Mouse (Mus musculus) embryonic facial prominence, embryonic 13.5 days (tissue): Measurements from ENCODE around the gene Tmeff2. TPM values are rescaled to one million over a fixed set of nuclear protein-coding genes. Genes with fewer than 3 reads are reported as not detected.

Source experiments
- ATAC-seq: fragments of 200-750 bp; cut with Nextera tagmentation; 2 replicates; pipeline ENCODE4 v1.8.0; 2017; ENCODE audit warnings: low read depth; ENCODE audit not compliant: insufficient number of reproducible peaks, insufficient read depth, low FRiP score, low TSS enrichment
- H3K27ac ChIP-seq: fragments of 300-500 bp; sonication (generic); 2 replicates; pipeline ENCODE4 v1.5.1; 2015; ENCODE audit warnings: moderate library complexity, mild to moderate bottlenecking, inconsistent platforms
- H3K27me3 ChIP-seq: fragments of 300-500 bp; sonication (generic); 2 replicates; pipeline ENCODE4 v1.6.1; 2015; ENCODE audit warnings: mild to moderate bottlenecking, inconsistent platforms
- H3K36me3 ChIP-seq: fragments of 300-500 bp; sonication (generic); 2 replicates; pipeline ENCODE4 v1.6.1; 2015; ENCODE audit warnings: mild to moderate bottlenecking, inconsistent platforms
- H3K4me1 ChIP-seq: fragments of 300-500 bp; sonication (generic); 2 replicates; pipeline ENCODE4 v1.6.1; 2015; ENCODE audit warnings: inconsistent platforms
- H3K4me2 ChIP-seq: fragments of 300-500 bp; sonication (generic); 2 replicates; pipeline ENCODE4 v1.6.1; 2015; ENCODE audit warnings: moderate library complexity, mild to moderate bottlenecking, inconsistent platforms
- H3K4me3 ChIP-seq: fragments of 300-500 bp; sonication (generic); 2 replicates; pipeline ENCODE4 v1.5.1; 2015; ENCODE audit warnings: mild to moderate bottlenecking, inconsistent platforms
- H3K9ac ChIP-seq: fragments of 300-500 bp; sonication (generic); 2 replicates; pipeline ENCODE4 v1.6.1; 2015; ENCODE audit warnings: mild to moderate bottlenecking, inconsistent platforms
- H3K9me3 ChIP-seq: fragments of 300-500 bp; sonication (generic); 2 replicates; pipeline ENCODE4 v1.6.1; 2016; ENCODE audit warnings: inconsistent platforms
- WGBS: fragments of 180-500 bp; shearing (Covaris S2); methylation state at CpG from one replicate; pipeline ENCODE4 v1.1.7; 2015; ENCODE audit warnings: mixed read lengths; 5-methylcytosine and 5-hydroxymethylcytosine counted together
- microRNA-seq: library from miRNA; unstranded; fragments of <30 nt; microRNA quantifications from one replicate; pipeline ENCODE4, GENCODE M21; 2016
- polyA plus RNA-seq: library from polyadenylated mRNA; unstranded; fragments of >200 nt; fragmentation: Nextera tagmentation; extraction: Ambion mirVana; gene quantifications from 2 replicates; pipeline ENCODE4 v1.2.1, GENCODE M21; 2015

Gene Tmeff2
- polyA plus RNA-seq, 1 experiment from 2014 or later: 6.2 TPM

GRCm38 (mm10) chr1:51225156-51225555 lies 324.7 kb downstream of the Tmeff2 start:
- H3K9me3 ChIP-seq: no peaks in the 10 kb centered on the region
- no peak overlapping the region for H3K4me3 ChIP-seq
- H3K9ac ChIP-seq: no peak overlapping the region
- H3K27me3 ChIP-seq: no peaks in the 10 kb centered on the region
- H3K27ac ChIP-seq: no peak overlapping the region
- H3K36me3 ChIP-seq: no peaks in the 10 kb centered on the region
- H3K4me2 ChIP-seq: no peak overlapping the region
- no peaks in the 10 kb centered on the region for H3K4me1 ChIP-seq
- WGBS: 81% methylated on average over 7 of the region's 7 CpGs
- ATAC-seq: no peak

Small RNA genes lying within 50 kb of the gene (microRNA-seq; reads per million reads assigned to microRNA genes)
- not detected for gene Gm25736
